Mouse (Mus musculus) CH12.LX (cell line): ENCODE measurements around the gene Adam22. TPM values are rescaled to one million over a fixed set of nuclear protein-coding genes. Genes with fewer than 3 reads are reported as not detected.

ENCODE experiments used
- DNase-seq: peaks from one replicate; pipeline ENCODE4 v3.0.0-alpha.2; 2013; ENCODE audit errors: extremely low read depth
- H3K27ac ChIP-seq: 2 replicates; pipeline ENCODE4 v1.5.1; 2012; ENCODE audit warnings: low read depth, mild to moderate bottlenecking, control low read depth, moderate library complexity; ENCODE audit not compliant: insufficient read depth
- H3K27me3 ChIP-seq: replicated peaks from 2 replicates; pipeline ENCODE3; 2012; ENCODE audit warnings: inconsistent platforms
- H3K36me3 ChIP-seq, 2 experiments: replicated peaks in 1 of 2; 2 replicates each; pipeline versions ENCODE3 to v1.6.1; 2012; ENCODE audit warnings: inconsistent platforms in 1 of 2, low read length in 1 of 2, mild to moderate bottlenecking in 1 of 2, mixed read lengths in 1 of 2, moderate library complexity in 1 of 2; ENCODE audit not compliant: control insufficient read depth in 1 of 2, insufficient read depth in 1 of 2
- H3K4me1 ChIP-seq, 2 experiments: 2 replicates each; pipeline ENCODE4 v1.6.1; 2012; ENCODE audit warnings: inconsistent platforms in 1 of 2, moderate library complexity in 1 of 2; ENCODE audit not compliant: insufficient read depth in 2 of 2, control insufficient read depth in 1 of 2
- H3K4me2 ChIP-seq: 2 replicates; pipeline ENCODE4 v1.6.1; 2012; ENCODE audit warnings: low read depth, mild to moderate bottlenecking, control low read depth; ENCODE audit not compliant: poor library complexity, insufficient read depth, severe bottlenecking
- H3K4me3 ChIP-seq, 3 experiments: fragments of 150-350 bp in 1 of 3; sonication (generic) in 1 of 3; replicated peaks in 1 of 3; 2 replicates each; pipeline versions ENCODE3 to v1.5.1; 2011 to 2012; ENCODE audit warnings: low read depth in 2 of 3, low read length in 2 of 3, mild to moderate bottlenecking in 2 of 3, moderate library complexity in 2 of 3, control low read depth in 1 of 3, improper control_type of control experiment in 1 of 3, inconsistent platforms in 1 of 3, mixed read lengths in 1 of 3; ENCODE audit not compliant: poor library complexity in 1 of 3
- H3K79me2 ChIP-seq: replicated peaks from 2 replicates; pipeline ENCODE4 v1.6.1; 2012; ENCODE audit warnings: mild to moderate bottlenecking, moderate library complexity; ENCODE audit not compliant: control insufficient read depth, poor library complexity, insufficient read depth, severe bottlenecking; ENCODE audit errors: extremely low read depth
- H3K9ac ChIP-seq: 2 replicates; pipeline ENCODE4 v1.6.1; 2012; ENCODE audit warnings: low read depth, mild to moderate bottlenecking, control low read depth, moderate library complexity; ENCODE audit not compliant: insufficient read depth
- H3K9me3 ChIP-seq: replicated peaks from 2 replicates; pipeline ENCODE3; 2012; ENCODE audit warnings: low read length, inconsistent platforms, mixed read lengths
- BHLHE40 ChIP-seq: IDR thresholded peaks from 2 replicates; pipeline ENCODE4 v1.6.1; 2011; ENCODE audit warnings: mild to moderate bottlenecking, low read depth, low read length, improper control_type of control experiment
- CHD1 ChIP-seq: IDR thresholded peaks from 2 replicates; pipeline ENCODE4 v1.6.1; 2012; ENCODE audit warnings: low read depth, low read length, improper control_type of control experiment, inconsistent platforms
- CTCF ChIP-seq, 2 experiments: IDR thresholded peaks in 1 of 2; conservative IDR thresholded peaks in 1 of 2; 2 replicates each; pipeline ENCODE4 v1.5.1; 2011 to 2012; ENCODE audit warnings: low read depth in 2 of 2, low read length in 2 of 2, improper control_type of control experiment in 1 of 2, inconsistent platforms in 1 of 2, mild to moderate bottlenecking in 1 of 2, moderate library complexity in 1 of 2
- GABPA ChIP-seq: IDR thresholded peaks from 2 replicates; pipeline ENCODE4 v1.6.1; 2012; ENCODE audit warnings: low read depth, low read length, improper control_type of control experiment, inconsistent platforms; ENCODE audit not compliant: insufficient replicate concordance
- HCFC1 ChIP-seq: IDR thresholded peaks from 2 replicates; pipeline ENCODE4 v1.6.1; 2012; ENCODE audit warnings: low read depth, mild to moderate bottlenecking, inconsistent platforms, low read length, improper control_type of control experiment
- JUN ChIP-seq: IDR thresholded peaks from 2 replicates; pipeline ENCODE4 v1.6.1; 2011; ENCODE audit warnings: low read depth, mild to moderate bottlenecking, low read length, improper control_type of control experiment, moderate library complexity; ENCODE audit not compliant: insufficient read depth
- JUND ChIP-seq: conservative IDR thresholded peaks from 2 replicates; pipeline ENCODE4 v1.6.1; 2011; ENCODE audit warnings: low read depth, low read length, improper control_type of control experiment
- MAFK ChIP-seq: IDR thresholded peaks from 2 replicates; pipeline ENCODE4 v1.6.1; 2011; ENCODE audit warnings: low read length, improper control_type of control experiment; ENCODE audit not compliant: insufficient replicate concordance
- MAX ChIP-seq: IDR thresholded peaks from 2 replicates; pipeline ENCODE4 v1.6.1; 2011; ENCODE audit warnings: low read length, improper control_type of control experiment
- MAZ ChIP-seq: IDR thresholded peaks from 2 replicates; pipeline ENCODE4 v1.6.1; 2012; ENCODE audit warnings: low read depth, mild to moderate bottlenecking, inconsistent platforms, low read length, improper control_type of control experiment, moderate library complexity
- MXI1 ChIP-seq: IDR thresholded peaks from 2 replicates; pipeline ENCODE4 v1.6.1; 2011; ENCODE audit warnings: mild to moderate bottlenecking, low read depth, low read length, improper control_type of control experiment
- NELFE ChIP-seq: IDR thresholded peaks from 2 replicates; pipeline ENCODE4 v1.6.1; 2011; ENCODE audit warnings: low read depth, low read length, improper control_type of control experiment
- POLR2A ChIP-seq: IDR thresholded peaks from 2 replicates; pipeline ENCODE4 v1.6.1; 2011; ENCODE audit warnings: low read depth, mild to moderate bottlenecking, improper control_type of control experiment, low read length
- RAD21 ChIP-seq: IDR thresholded peaks from 2 replicates; pipeline ENCODE4 v1.6.1; 2011; ENCODE audit warnings: low read depth, mild to moderate bottlenecking, low read length, improper control_type of control experiment, moderate library complexity
- RCOR1 ChIP-seq: conservative IDR thresholded peaks from 2 replicates; pipeline ENCODE4 v1.6.1; 2012; ENCODE audit warnings: low read depth, mild to moderate bottlenecking, inconsistent platforms, low read length, improper control_type of control experiment
- SMC3 ChIP-seq: IDR thresholded peaks from 2 replicates; pipeline ENCODE4 v1.6.1; 2011; ENCODE audit warnings: low read depth, low read length, improper control_type of control experiment
- TCF12 ChIP-seq: IDR thresholded peaks from 2 replicates; pipeline ENCODE4 v1.6.1; 2014; ENCODE audit warnings: low read depth, mild to moderate bottlenecking, inconsistent platforms, low read length, improper control_type of control experiment
- UBTF ChIP-seq: IDR thresholded peaks from 2 replicates; pipeline ENCODE4 v1.6.1; 2012; ENCODE audit warnings: low read depth, mild to moderate bottlenecking, inconsistent platforms, low read length, improper control_type of control experiment, moderate library complexity
- USF1 ChIP-seq: IDR thresholded peaks from 2 replicates; pipeline ENCODE4 v1.6.1; 2014; ENCODE audit warnings: low read depth, mild to moderate bottlenecking, inconsistent platforms, low read length, improper control_type of control experiment
- USF2 ChIP-seq: conservative IDR thresholded peaks from 2 replicates; pipeline ENCODE4 v1.6.1; 2011; ENCODE audit warnings: low read depth, low read length, improper control_type of control experiment
- ZC3H11A ChIP-seq: IDR thresholded peaks from 2 replicates; pipeline ENCODE4 v1.6.1; 2012; ENCODE audit warnings: low read depth, mild to moderate bottlenecking, inconsistent platforms, low read length, improper control_type of control experiment
- ZKSCAN1 ChIP-seq: IDR thresholded peaks from 2 replicates; pipeline ENCODE4 v1.6.1; 2012; ENCODE audit warnings: low read depth, inconsistent platforms, low read length, improper control_type of control experiment, borderline replicate concordance
- ZMIZ1 ChIP-seq: IDR thresholded peaks from 2 replicates; pipeline ENCODE4 v1.6.1; 2012; ENCODE audit warnings: low read depth, mild to moderate bottlenecking, inconsistent platforms, low read length, improper control_type of control experiment
- ZNF384 ChIP-seq: IDR thresholded peaks from 2 replicates; pipeline ENCODE4 v1.6.1; 2012; ENCODE audit warnings: low read depth, low read length, improper control_type of control experiment, inconsistent platforms
- dilution Hi-C: fragments of 300-500 bp; cut with MboI; formaldehyde crosslinking; loops from 2 replicates; pipeline ENCODE4 v1.14.3; 2020; ENCODE audit warnings: low sequenced_read_pairs; ENCODE audit not compliant: extremely low pct_unique_long_range_greater_than_20kb, extremely low pct_ligation_motif_present
- in situ Hi-C: fragments of 300-500 bp; cut with MboI; formaldehyde crosslinking; loops from 3 replicates; pipeline ENCODE4 v1.14.3; 2019; ENCODE audit warnings: low sequenced_read_pairs, low pct_ligation_motif_present, low pct_unique_long_range_greater_than_20kb, mixed read lengths
- polyA plus RNA-seq: library from polyadenylated mRNA; unstranded; fragments of >175 nt; gene quantifications from 2 replicates; pipeline ENCODE4 v1.2.1, GENCODE M21; 2012; ENCODE audit warnings: low read depth; ENCODE audit not compliant: insufficient read length
- total RNA-seq, 2 experiments: library from RNA; depleted of rRNA; stranded (reverse); fragments of 300-350 nt in 1 of 2; fragments of >200 nt in 1 of 2; gene quantifications; 2 replicates each; pipeline ENCODE4 v1.2.3; 2012 to 2014

Gene Adam22
- total and polyA plus RNA-seq, 3 experiments: 0.07 to 0.55 (median 0.14) TPM

- no peak overlapping the region for H3K4me2 ChIP-seq
- TF ChIP-seq BHLHE40 (no peak), POLR2A (no peak), HCFC1 (no peak), USF1 (no peak), RAD21 (no peak), JUN (no peak), MAFK (no peak), ZMIZ1 (no peak), JUND (no peak), ZNF384 (no peak), SMC3 (no peak), MAZ (no peak)
- no peaks in the 10 kb centered on the region for H3K27me3 ChIP-seq
- no peak overlapping the region for H3K9ac ChIP-seq
- H3K4me3 ChIP-seq: no peak overlapping the region
- no peaks in the 10 kb centered on the region for H3K79me2 ChIP-seq
- no peaks in the 10 kb centered on the region for H3K36me3 ChIP-seq
- DNase-seq: no peak
- dilution Hi-C loops (no loop called here), in situ Hi-C loops (no loop called here)
- no peak overlapping the region for H3K27ac ChIP-seq
- H3K4me1 ChIP-seq: peaks cover 0 to 3% of the 10 kb centered on the region in 2 experiments; a peak in 1 of 4 replicates
- H3K9me3 ChIP-seq: no peaks in the 10 kb centered on the region
Observed at GRCm38 (mm10) chr5:8291496-8291895, 76.5 kb downstream of the Adam22 start.

- Histone ChIP-seq H3K4me1 (peaks cover 0 to 3% of the 10 kb centered on the region in 2 experiments; a peak in 1 of 4 replicates), H3K4me3 (no peak overlapping the region), H3K27ac (no peak overlapping the region), H3K27me3 (no peaks in the 10 kb centered on the region), H3K9ac (no peak overlapping the region), H3K79me2 (no peaks in the 10 kb centered on the region), H3K9me3 (no peaks in the 10 kb centered on the region), H3K4me2 (no peak overlapping the region), H3K36me3 (no peaks in the 10 kb centered on the region)
- no peak for DNase-seq
- dilution Hi-C loops: no loop called here
- in situ Hi-C loops: no loop called here
- TF ChIP-seq NELFE: no peak
- no peak for TF ChIP-seq CHD1
- no peak for TF ChIP-seq RCOR1
- TF ChIP-seq UBTF: no peak
- no peak for TF ChIP-seq ZKSCAN1
- no peak for TF ChIP-seq HCFC1
- TF ChIP-seq USF2: no peak
- no peak for TF ChIP-seq CTCF (conservative IDR thresholded peaks at IDR 0.05 in 1 of 2, IDR thresholded peaks at IDR 0.05 in 1 of 2; ENCODE audit: low read depth in 2 of 2, low read length in 2 of 2)
- TF ChIP-seq TCF12: no peak
- no peak for TF ChIP-seq GABPA
- no peak for TF ChIP-seq USF1
- no peak for TF ChIP-seq MAZ
- no peak for TF ChIP-seq MAX
- no peak for TF ChIP-seq ZC3H11A
- no peak for TF ChIP-seq MXI1
- TF ChIP-seq ZNF384: no peak
Observed at GRCm38 (mm10) chr5:8289678-8290614, 78.0 kb downstream of the Adam22 start.
